Comparison of ENCODE assay signal across 11 mouse cellular contexts in genomic region chr13:101919266-101919665, GRCm38 (mm10).
DNase-seq lines count a peak whose midpoint lies in the region; ATAC-seq and TF ChIP-seq lines count a peak whose summit lies in the region.
"Had no signal": no experiment of that assay in that cellular context is flagged by ENCODE, and none has a peak within 500 bp of the region (broad histone marks: within the 10 kb centered on the region; RNA-seq: fewer than 3 reads in every experiment).

No protein-coding gene starts in this region.

- H3K27ac ChIP-seq in stomach, embryonic 15.5 days: peak overlapping the region; percentile 11; the same call in 1 of the 2 replicates
- no peak overlapping the region for H3K27ac ChIP-seq in stomach, postnatal 0 days (replicated peaks)
- H3K27ac ChIP-seq in heart, embryonic 13.5 days (replicated peaks): peak overlapping the region; percentile 42; the same call in 1 of the 2 replicates
- H3K27ac ChIP-seq in stomach, embryonic 16.5 days (ENCODE audit: low read length): peak overlapping the region; percentile 56; the same call in 1 of the 2 replicates
- H3K27ac ChIP-seq in forebrain, embryonic 15.5 days (replicated peaks): no peak overlapping the region

- H3K4me1 ChIP-seq in stomach, embryonic 15.5 days: peaks cover 4% of the 10 kb centered on the region; the same call in 1 of the 2 replicates
- 0 out of 2 replicates have a peak, but pooled peaks cover 2% of the 10 kb centered on the region for H3K4me1 ChIP-seq in stomach, postnatal 0 days (replicated peaks; ENCODE audit: control insufficient read depth, insufficient read depth)
- H3K4me1 ChIP-seq in heart, embryonic 13.5 days: peaks cover 35% of the 10 kb centered on the region
- peaks cover 13% of the 10 kb centered on the region; the same call in 1 of the 2 replicates for H3K4me1 ChIP-seq in stomach, embryonic 16.5 days (ENCODE audit: control insufficient read depth, insufficient read depth, low read length)
- H3K4me1 ChIP-seq in forebrain, embryonic 15.5 days: peaks cover 11% of the 10 kb centered on the region

- no peaks in the 10 kb centered on the region for H3K27me3 ChIP-seq in stomach, embryonic 15.5 days (replicated peaks)
- H3K27me3 ChIP-seq in stomach, postnatal 0 days (ENCODE audit: control insufficient read depth, insufficient read depth, low read length): no peaks in the 10 kb centered on the region
- H3K27me3 ChIP-seq in heart, embryonic 13.5 days (replicated peaks): no peaks in the 10 kb centered on the region
- no peaks in the 10 kb centered on the region for H3K27me3 ChIP-seq in stomach, embryonic 16.5 days (ENCODE audit: control insufficient read depth, insufficient read depth, low read length)
- no peaks in the 10 kb centered on the region for H3K27me3 ChIP-seq in forebrain, embryonic 15.5 days

- H3K4me2 ChIP-seq in stomach, embryonic 15.5 days: no peak overlapping the region
- H3K4me2 ChIP-seq in stomach, postnatal 0 days (replicated peaks; ENCODE audit: low read depth): no peak overlapping the region
- H3K4me2 ChIP-seq in heart, embryonic 13.5 days: no peak overlapping the region
- no peak overlapping the region for H3K4me2 ChIP-seq in stomach, embryonic 16.5 days (ENCODE audit: low read depth, low read length)
- H3K4me2 ChIP-seq in forebrain, embryonic 15.5 days (replicated peaks): no peak overlapping the region

- ATAC-seq in stomach, embryonic 15.5 days (ENCODE audit: insufficient read depth, low FRiP score, low read depth): no peak
- no peak for ATAC-seq in stomach, postnatal 0 days (ENCODE audit: low FRiP score, low TSS enrichment)
- ATAC-seq in heart, embryonic 13.5 days (ENCODE audit: extremely low read depth, insufficient number of reproducible peaks, low FRiP score, low TSS enrichment): no peak
- 0 out of 2 replicates have a peak, but pooled peaks have one; percentile 3 for ATAC-seq in stomach, embryonic 16.5 days (ENCODE audit: insufficient read depth, low FRiP score)
- ATAC-seq in forebrain, embryonic 15.5 days (replicated peaks): no peak

- TF ChIP-seq EP300 in stomach, postnatal 0 days (optimal IDR thresholded peaks at IDR 0.05): no peak

- WGBS in stomach, embryonic 15.5 days: 46% methylated on average over 5 of the region's 5 CpGs
- 36% methylated on average over 5 of the region's 5 CpGs for WGBS in stomach, postnatal 0 days
- 53% methylated on average over 5 of the region's 5 CpGs for WGBS in heart, embryonic 13.5 days
- WGBS in stomach, embryonic 16.5 days: 45% methylated on average over 5 of the region's 5 CpGs
- WGBS in forebrain, embryonic 15.5 days: 91% methylated on average over 5 of the region's 5 CpGs

- H3K9ac ChIP-seq in stomach, embryonic 15.5 days: no peak overlapping the region
- H3K9ac ChIP-seq in stomach, postnatal 0 days (ENCODE audit: low read length): no peak overlapping the region
- no peak overlapping the region for H3K9ac ChIP-seq in heart, embryonic 13.5 days
- H3K9ac ChIP-seq in stomach, embryonic 16.5 days (ENCODE audit: low read length): no peak overlapping the region
- H3K9ac ChIP-seq in forebrain, embryonic 15.5 days (replicated peaks): no peak overlapping the region

- no peak for TF ChIP-seq CTCF in stomach, postnatal 0 days (IDR thresholded peaks at IDR 0.05; ENCODE audit: low read depth)

- H3K36me3 ChIP-seq in stomach, embryonic 15.5 days: no peaks in the 10 kb centered on the region
- H3K36me3 ChIP-seq in stomach, postnatal 0 days (ENCODE audit: control insufficient read depth, insufficient read depth, low read length): no peaks in the 10 kb centered on the region
- H3K36me3 ChIP-seq in heart, embryonic 13.5 days: no peaks in the 10 kb centered on the region
- H3K36me3 ChIP-seq in stomach, embryonic 16.5 days (ENCODE audit: control insufficient read depth, insufficient read depth, low read length): no peaks in the 10 kb centered on the region
- no peaks in the 10 kb centered on the region for H3K36me3 ChIP-seq in forebrain, embryonic 15.5 days

- no peaks in the 10 kb centered on the region for H3K9me3 ChIP-seq in stomach, embryonic 15.5 days
- no peaks in the 10 kb centered on the region for H3K9me3 ChIP-seq in stomach, postnatal 0 days (ENCODE audit: control insufficient read depth, low read length)
- no peaks in the 10 kb centered on the region for H3K9me3 ChIP-seq in heart, embryonic 13.5 days
- no peaks in the 10 kb centered on the region for H3K9me3 ChIP-seq in stomach, embryonic 16.5 days (replicated peaks; ENCODE audit: control insufficient read depth, low read length)
- H3K9me3 ChIP-seq in forebrain, embryonic 15.5 days: no peaks in the 10 kb centered on the region

- DNase-seq in stomach, postnatal 0 days (ENCODE audit: low spot score): no peak
- peak; percentile 57 for DNase-seq in kidney, postnatal 14 days
- no peak for DNase-seq in right cerebral cortex, postnatal 14 days
- DNase-seq: cerebellum, adult 18-20 months; thymus, adult 2 months had no signal

- no peak overlapping the region for H3K4me3 ChIP-seq in stomach, embryonic 15.5 days (replicated peaks)
- no peak overlapping the region for H3K4me3 ChIP-seq in stomach, postnatal 0 days (ENCODE audit: low read depth, low read length)
- no peak overlapping the region for H3K4me3 ChIP-seq in heart, embryonic 13.5 days
- H3K4me3 ChIP-seq in stomach, embryonic 16.5 days (replicated peaks; ENCODE audit: low read length): no peak overlapping the region
- no peak overlapping the region for H3K4me3 ChIP-seq in forebrain, embryonic 15.5 days
- H3K4me3 ChIP-seq: erythroblast, embryonic 14.5 days; myocyte had no signal

Comparison
In these comparisons a context has a peak if more than half of its experiments do, and no peak if none do; other contexts are left out.
1. H3K27ac ChIP-seq: peak in stomach, embryonic 15.5 days (single experiment), heart, embryonic 13.5 days (single experiment) and stomach, embryonic 16.5 days (single experiment); none in stomach, postnatal 0 days (single experiment) and forebrain, embryonic 15.5 days (single experiment).